Mouse (Mus musculus) T-helper 1 cell (primary cell): ENCODE results near the gene Gabrp.

Experiments used
- in situ Hi-C: fragments of 300-600 bp; cut with MboI, MseI; formaldehyde crosslinking; loops from one replicate; pipeline ENCODE4 v1.15.1; 2025; ENCODE audit warnings: high pct_unique_total_duplicates

Gabrp gene

GRCm38 (mm10) chr11:33533577-33533976 lies 45.2 kb downstream of the Gabrp start:
- in situ Hi-C loops: loop anchor here (25.0 kb wide), 1 partner anchor 1171 kb away; no protein-coding TSS in a partner anchor

GRCm38 (mm10) chr11:33529576-33529975 lies 49.2 kb downstream of the Gabrp start:
- in situ Hi-C loops: loop anchor here (25.0 kb wide), 1 partner anchor 1167 kb away; no protein-coding TSS in a partner anchor

GRCm38 (mm10) chr11:33513376-33513991 lies 65.3 kb downstream of the Gabrp start, which contains the start of gene Ranbp17:
Ranbp17 (minus strand) TSS chr11:33513746.
- in situ Hi-C loops: no loop called here

- in situ Hi-C loops: no loop called here
These were observed 65.8 kb downstream of the Gabrp start for GRCm38 (mm10) chr11:33512854-33513375.

- in situ Hi-C loops: no loop called here
These were observed 69.4 kb downstream of the Gabrp start for GRCm38 (mm10) chr11:33509401-33509800.
